Mouse (Mus musculus) cerebral cortex, adult 2 months (tissue): Measurements from ENCODE around the gene Mnx1.

Experiments used
- WGBS: fragments of 180-500 bp; shearing (Covaris S2); methylation state at CpG from one replicate; pipeline ENCODE4 v1.1.7; 2018; 5-methylcytosine and 5-hydroxymethylcytosine counted together

Mnx1 gene

GRCm38 (mm10) chr5:29469501-29469900 is 8.8 kb downstream of the Mnx1 start:
- 9% methylated on average over 4 of the region's 4 CpGs for WGBS

- 4% methylated on average over 17 of the region's 17 CpGs for WGBS
These were observed 9.8 kb downstream of the Mnx1 start for GRCm38 (mm10) chr5:29468351-29469065.

- WGBS, result 7% methylated on average over 67 of the region's 67 CpGs
These were observed 10.6 kb downstream of the Mnx1 start for GRCm38 (mm10) chr5:29467489-29468350.

GRCm38 (mm10) chr5:29462943-29463686 is 15.2 kb downstream of the Mnx1 start:
- WGBS, result 83% methylated on average over 9 of the region's 9 CpGs

GRCm38 (mm10) chr5:29456895-29457656 is 21.2 kb downstream of the Mnx1 start:
- WGBS, result 76% methylated on average over 5 of the region's 5 CpGs

- 65% methylated on average over 4 of the region's 4 CpGs for WGBS
These were observed 25.9 kb downstream of the Mnx1 start for GRCm38 (mm10) chr5:29452352-29452751.

- 100% methylated on average over 2 of the region's 2 CpGs for WGBS
These were observed 33.0 kb downstream of the Mnx1 start for GRCm38 (mm10) chr5:29445275-29445674.

- WGBS, result 94% methylated on average over 6 of the region's 6 CpGs
These were observed 41.5 kb downstream of the Mnx1 start for GRCm38 (mm10) chr5:29436728-29437127.

GRCm38 (mm10) chr5:29435491-29435890 is 42.8 kb downstream of the Mnx1 start:
- WGBS, result 50% methylated on average over 8 of the region's 8 CpGs

GRCm38 (mm10) chr5:29434872-29435358 is 43.4 kb downstream of the Mnx1 start:
- under 1% methylated on average over 48 of the region's 48 CpGs for WGBS

- WGBS, result 4% methylated on average over 29 of the region's 29 CpGs
These were observed 43.9 kb downstream of the Mnx1 start, which contains the start of gene Nom1 for GRCm38 (mm10) chr5:29434228-29434871. Gene Nom1, plus strand, starts transcription at chr5:29434664.

- 68% methylated on average over 3 of the region's 3 CpGs for WGBS
These were observed 54.9 kb downstream of the Mnx1 start for GRCm38 (mm10) chr5:29423330-29423729.
